Mouse (Mus musculus) layer of hippocampus, postnatal 25 days (tissue): ENCODE measurements around the gene Cyp11a1. TPM values are rescaled to one million over a fixed set of nuclear protein-coding genes. Genes with fewer than 3 reads are reported as not detected.

ENCODE experiments used
- DNase-seq, 2 experiments: peaks; one replicate each; pipeline ENCODE4 v3.0.0; 2022; ENCODE audit warnings: mixed read lengths in 2 of 2, low spot score in 1 of 2; ENCODE audit errors: extremely low spot score in 1 of 2
- total RNA-seq, 2 experiments: library from RNA; stranded (reverse); gene quantifications; 2 replicates each; pipeline ENCODE4 v1.2.3; 2021

Gene Cyp11a1
- total RNA-seq, 2 experiments from 2014 or later = 1.1 to 3.1 TPM

- DNase-seq = no peak
Measured at GRCm38 (mm10) chr9:58067546-58067945, 61.3 kb downstream of the Cyp11a1 start.

GRCm38 (mm10) chr9:58074561-58074960 lies 68.3 kb downstream of the Cyp11a1 start:
- no peak for DNase-seq

Other genes with a start within 250 kb of the Cyp11a1 start
- gene Clk3, start 240.6 kb upstream of the Cyp11a1 start, total RNA-seq = 10 to 100 TPM; 72.9 to 75.2 TPM
- gene Arid3b, start 169.6 kb upstream of the Cyp11a1 start, total RNA-seq = 1 to 10 TPM; 4.8 to 9.9 TPM
- 100 to 1,000 TPM; 100 to 101 TPM for gene Ubl7, start 95.4 kb upstream of the Cyp11a1 start, total RNA-seq
- 10 to 100 TPM; 83.9 to 92.6 TPM for gene Sema7a, start 66.3 kb upstream of the Cyp11a1 start, total RNA-seq
- gene Stra6, start 57.4 kb downstream of the Cyp11a1 start, total RNA-seq = 10 to 100 TPM in 1 of 2 experiments, 1 to 10 TPM in 1; 9.3 to 12.9 TPM
- 1 to 10 TPM in 1 of 2 experiments, under 1 TPM in 1; 0.49 to 2.4 TPM for gene Ccdc33, start 112.4 kb downstream of the Cyp11a1 start, total RNA-seq
- gene Islr, start 197.9 kb downstream of the Cyp11a1 start, total RNA-seq = 10 to 100 TPM; 11.3 to 15.0 TPM
- 100 to 1,000 TPM; 152 TPM for gene Islr2, start 197.9 kb downstream of the Cyp11a1 start, total RNA-seq
- gene Pml, start 243.4 kb downstream of the Cyp11a1 start, total RNA-seq = 10 to 100 TPM in 1 of 2 experiments, 1 to 10 TPM in 1; 8.4 to 11.0 TPM
- 10 to 100 TPM; 71.3 to 78.6 TPM for gene Stoml1, start 246.8 kb downstream of the Cyp11a1 start, total RNA-seq